Mouse (Mus musculus) MEL (cell line): ENCODE measurements around the gene Bnipl. TPM values are rescaled to one million over a fixed set of nuclear protein-coding genes. Genes with fewer than 3 reads are reported as not detected.

Experiments
- DNase-seq: peaks from one replicate; pipeline ENCODE4 v3.0.0; 2011; ENCODE audit warnings: low read depth, low spot score
- H3K27ac ChIP-seq: 2 replicates; pipeline ENCODE4 v1.5.1; 2012; ENCODE audit warnings: low read depth, mild to moderate bottlenecking, control low read depth, low read length, moderate library complexity; ENCODE audit not compliant: control insufficient read depth
- H3K27me3 ChIP-seq, 2 experiments: fragments of 150-350 bp in 1 of 2; sonication (generic) in 1 of 2; 2 replicates each; pipeline ENCODE4 v1.6.1; 2012; ENCODE audit warnings: low read length in 2 of 2, mild to moderate bottlenecking in 2 of 2, improper control_type of control experiment in 1 of 2, moderate library complexity in 1 of 2; ENCODE audit not compliant: insufficient read depth in 2 of 2, control insufficient read depth in 1 of 2
- H3K36me3 ChIP-seq, 2 experiments: 2 replicates each; pipeline ENCODE4 v1.6.1; 2012 to 2014; ENCODE audit warnings: low read length in 2 of 2, improper control_type of control experiment in 1 of 2, inconsistent platforms in 1 of 2, mild to moderate bottlenecking in 1 of 2; ENCODE audit not compliant: insufficient read depth in 2 of 2, control insufficient read depth in 1 of 2
- H3K4me1 ChIP-seq, 2 experiments: fragments of 150-350 bp in 1 of 2; sonication (generic) in 1 of 2; 2 replicates each; pipeline ENCODE4 v1.6.1; 2012; ENCODE audit warnings: low read length in 2 of 2, improper control_type of control experiment in 1 of 2, mild to moderate bottlenecking in 1 of 2; ENCODE audit not compliant: insufficient read depth in 2 of 2, control insufficient read depth in 1 of 2
- H3K4me3 ChIP-seq, 2 experiments: fragments of 150-350 bp in 1 of 2; sonication (generic) in 1 of 2; 2 replicates each; pipeline ENCODE4 v1.5.1; 2012; ENCODE audit warnings: low read depth in 2 of 2, low read length in 2 of 2, mild to moderate bottlenecking in 2 of 2, moderate library complexity in 2 of 2, control low read depth in 1 of 2, improper control_type of control experiment in 1 of 2; ENCODE audit not compliant: control insufficient read depth in 1 of 2, insufficient read depth in 1 of 2
- H3K79me2 ChIP-seq: 2 replicates; pipeline ENCODE4 v1.6.1; 2012; ENCODE audit warnings: mild to moderate bottlenecking, low read length, moderate library complexity; ENCODE audit not compliant: control insufficient read depth, poor library complexity, insufficient read depth
- H3K9ac ChIP-seq: 2 replicates; pipeline ENCODE4 v1.6.1; 2012; ENCODE audit warnings: low read depth, mild to moderate bottlenecking, control low read depth, low read length, moderate library complexity; ENCODE audit not compliant: control insufficient read depth, poor library complexity, severe bottlenecking
- H3K9me3 ChIP-seq: fragments of 150-350 bp; sonication (generic); replicated peaks from 2 replicates; pipeline ENCODE4 v1.6.1; 2012; ENCODE audit warnings: mild to moderate bottlenecking, low read length, improper control_type of control experiment, moderate library complexity; ENCODE audit not compliant: insufficient read depth
- ELF1 ChIP-seq: IDR thresholded peaks from 2 replicates; pipeline ENCODE4 v1.6.1; 2014; ENCODE audit warnings: low read depth, mild to moderate bottlenecking, inconsistent platforms, low read length, improper control_type of control experiment, moderate library complexity
- ETS1 ChIP-seq: IDR thresholded peaks from 2 replicates; pipeline ENCODE4 v1.6.1; 2012; ENCODE audit warnings: low read depth, mild to moderate bottlenecking, inconsistent platforms, low read length, improper control_type of control experiment, moderate library complexity
- GABPA ChIP-seq: IDR thresholded peaks from 2 replicates; pipeline ENCODE4 v1.6.1; 2012; ENCODE audit warnings: low read depth, mild to moderate bottlenecking, inconsistent platforms, low read length, improper control_type of control experiment, moderate library complexity
- GATA1 ChIP-seq: IDR thresholded peaks from 2 replicates; pipeline ENCODE4 v1.6.1; 2011; ENCODE audit warnings: low read depth, low read length, improper control_type of control experiment
- HCFC1 ChIP-seq: IDR thresholded peaks from 2 replicates; pipeline ENCODE4 v1.6.1; 2012; ENCODE audit warnings: low read depth, mild to moderate bottlenecking, inconsistent platforms, low read length, improper control_type of control experiment, moderate library complexity
- MAX ChIP-seq: IDR thresholded peaks from 2 replicates; pipeline ENCODE4 v1.6.1; 2011; ENCODE audit warnings: low read length, improper control_type of control experiment
- MAZ ChIP-seq: IDR thresholded peaks from 2 replicates; pipeline ENCODE4 v1.6.1; 2012; ENCODE audit warnings: low read depth, mild to moderate bottlenecking, inconsistent platforms, low read length, improper control_type of control experiment
- MEF2A ChIP-seq: IDR thresholded peaks from 2 replicates; pipeline ENCODE4 v1.6.1; 2014; ENCODE audit warnings: low read depth, mild to moderate bottlenecking, inconsistent platforms, low read length, improper control_type of control experiment; ENCODE audit not compliant: poor library complexity, insufficient replicate concordance, severe bottlenecking; ENCODE audit errors: extremely low read depth
- MYB ChIP-seq: IDR thresholded peaks from 2 replicates; pipeline ENCODE4 v1.6.1; 2011; ENCODE audit warnings: mild to moderate bottlenecking, low read depth, low read length, improper control_type of control experiment
- NELFE ChIP-seq: IDR thresholded peaks from 2 replicates; pipeline ENCODE4 v1.6.1; 2011; ENCODE audit warnings: low read depth, low read length, improper control_type of control experiment
- RAD21 ChIP-seq: IDR thresholded peaks from 2 replicates; pipeline ENCODE4 v1.6.1; 2011; ENCODE audit warnings: mild to moderate bottlenecking, low read depth, low read length, improper control_type of control experiment
- SIN3A ChIP-seq: IDR thresholded peaks from 2 replicates; pipeline ENCODE4 v1.6.1; 2012; ENCODE audit warnings: low read length, improper control_type of control experiment, inconsistent platforms
- TBP ChIP-seq: IDR thresholded peaks from 2 replicates; pipeline ENCODE4 v1.8.0; 2011; ENCODE audit warnings: low read depth, low read length, improper control_type of control experiment
- UBTF ChIP-seq: IDR thresholded peaks from 2 replicates; pipeline ENCODE4 v1.6.1; 2012; ENCODE audit warnings: low read depth, mild to moderate bottlenecking, inconsistent platforms, low read length, improper control_type of control experiment, moderate library complexity, borderline replicate concordance; ENCODE audit not compliant: insufficient read depth
- USF1 ChIP-seq: IDR thresholded peaks from 2 replicates; pipeline ENCODE4 v1.6.1; 2014; ENCODE audit warnings: low read depth, mild to moderate bottlenecking, inconsistent platforms, low read length, improper control_type of control experiment, moderate library complexity
- ZC3H11A ChIP-seq: IDR thresholded peaks from 2 replicates; pipeline ENCODE4 v1.6.1; 2012; ENCODE audit warnings: low read depth, mild to moderate bottlenecking, inconsistent platforms, low read length, improper control_type of control experiment
- ZKSCAN1 ChIP-seq: IDR thresholded peaks from 2 replicates; pipeline ENCODE4 v1.6.1; 2012; ENCODE audit warnings: low read depth, mild to moderate bottlenecking, inconsistent platforms, low read length, improper control_type of control experiment, moderate library complexity
- ZNF384 ChIP-seq: IDR thresholded peaks from 2 replicates; pipeline ENCODE4 v1.6.1; 2012; ENCODE audit warnings: low read depth, mild to moderate bottlenecking, inconsistent platforms, low read length, improper control_type of control experiment
- polyA plus RNA-seq, 2 experiments: library from polyadenylated mRNA; stranded (reverse) in 1 of 2; unstranded in 1 of 2; fragments of >175 nt in 1 of 2; fragments of >200 nt in 1 of 2; gene quantifications; 2 replicates each; pipeline versions ENCODE4 v1.2.1 to v1.2.4; 2012; ENCODE audit warnings: low replicate concordance in 2 of 2, low read depth in 1 of 2; ENCODE audit not compliant: insufficient read length in 2 of 2, insufficient read depth in 1 of 2, missing spikeins in 1 of 2
- total RNA-seq: library from RNA; depleted of rRNA; stranded (reverse); fragments of 300-350 nt; gene quantifications from 2 replicates; pipeline ENCODE4 v1.2.3, GENCODE M21; 2012

Gene Bnipl
- total and polyA plus RNA-seq, 3 experiments: 0.19 to 0.43 TPM; not detected in 1

DNA sequence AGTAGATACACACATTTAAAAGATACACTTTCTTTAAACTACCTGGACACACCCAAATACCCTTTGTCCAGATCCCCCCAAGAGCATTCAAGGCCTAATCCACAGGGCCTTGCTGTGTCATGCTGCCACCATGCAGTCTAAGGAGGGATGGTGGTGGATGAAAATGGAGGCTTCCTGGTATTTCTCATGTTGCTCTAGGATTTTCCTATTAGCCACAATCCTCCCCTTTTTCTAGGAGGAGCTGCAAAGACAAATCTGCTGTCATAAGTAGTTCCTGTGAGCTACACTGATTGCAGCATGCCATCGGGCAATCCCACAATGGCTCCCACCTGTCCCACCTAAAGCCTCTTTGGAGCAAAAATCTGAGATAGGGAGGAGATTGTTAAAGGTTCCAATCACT is 23.8 kb downstream of the Bnipl start:
- peaks cover 6 to 27% of the 10 kb centered on the region in 2 experiments for H3K36me3 ChIP-seq

DNA sequence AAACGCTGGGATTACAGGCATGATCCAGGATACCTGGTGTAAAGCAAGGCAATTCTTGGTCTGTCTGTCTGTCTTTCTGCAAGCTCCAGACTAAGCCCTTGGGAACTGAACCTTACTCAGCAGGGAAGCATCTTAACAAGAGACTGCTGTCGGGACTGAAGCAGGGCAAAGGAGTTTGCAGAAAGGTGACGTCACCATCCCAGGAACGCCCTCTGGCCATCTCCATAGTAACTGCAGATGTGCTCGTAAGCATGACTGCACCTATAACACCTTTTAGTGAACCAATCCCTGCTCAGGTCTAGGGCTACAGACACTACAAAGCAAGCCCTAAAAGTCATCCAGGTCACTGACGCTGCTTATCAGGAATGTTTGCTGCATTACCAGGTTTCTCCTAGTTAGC is 26.7 kb downstream of the Bnipl start:
- Histone ChIP-seq H3K27ac (no peak overlapping the region), H3K79me2 (peaks cover 28% of the 10 kb centered on the region), H3K4me3 (no peak overlapping the region), H3K36me3 (peaks cover 3 to 11% of the 10 kb centered on the region in 2 experiments; a peak in 3 of 4 replicates), H3K9me3 (no peaks in the 10 kb centered on the region), H3K4me1 (peaks cover 0 to 4% of the 10 kb centered on the region in 2 experiments; a peak in 3 of 4 replicates), H3K27me3 (no peaks in the 10 kb centered on the region), H3K9ac (no peak overlapping the region)
- TF ChIP-seq GABPA (no peak), HCFC1 (no peak), RAD21 (no peak), ZKSCAN1 (no peak), TBP (no peak)
- DNase-seq: no peak

More for the DNA sequence above, 23.8 kb downstream of the Bnipl start:
- no peaks in the 10 kb centered on the region for H3K9me3 ChIP-seq
- H3K27ac ChIP-seq: no peak overlapping the region
- no peaks in the 10 kb centered on the region for H3K27me3 ChIP-seq
- no peak for DNase-seq
- TF ChIP-seq GATA1: no peak
- no peak for TF ChIP-seq HCFC1
- TF ChIP-seq ZNF384: no peak
- no peak for TF ChIP-seq ETS1
- no peak for TF ChIP-seq MAX
- no peak for TF ChIP-seq UBTF
- TF ChIP-seq MEF2A: no peak
- TF ChIP-seq GABPA: no peak
- no peak for TF ChIP-seq MYB
- TF ChIP-seq ZC3H11A: no peak
- no peak for TF ChIP-seq USF1
- TF ChIP-seq SIN3A: no peak
- TF ChIP-seq NELFE: no peak
- no peak for TF ChIP-seq ELF1
- no peak for TF ChIP-seq MAZ
- peaks cover 56% of the 10 kb centered on the region for H3K79me2 ChIP-seq
- H3K4me3 ChIP-seq: peak overlapping the region; percentile 1 to 73; a peak in 2 of 4 replicates
- H3K9ac ChIP-seq: peak overlapping the region; percentile 3; the same call in 1 of the 2 replicates
- peaks cover 16 to 21% of the 10 kb centered on the region in 2 experiments for H3K4me1 ChIP-seq
